Mouse (Mus musculus): ENCODE results near the gene Ankrd33b. TPM values are rescaled to one million over a fixed set of nuclear protein-coding genes. Genes with fewer than 3 reads are reported as not detected.

Gene Ankrd33b
- polyA plus RNA-seq, 2 experiments: 0.52 to 0.59 TPM

DNA sequence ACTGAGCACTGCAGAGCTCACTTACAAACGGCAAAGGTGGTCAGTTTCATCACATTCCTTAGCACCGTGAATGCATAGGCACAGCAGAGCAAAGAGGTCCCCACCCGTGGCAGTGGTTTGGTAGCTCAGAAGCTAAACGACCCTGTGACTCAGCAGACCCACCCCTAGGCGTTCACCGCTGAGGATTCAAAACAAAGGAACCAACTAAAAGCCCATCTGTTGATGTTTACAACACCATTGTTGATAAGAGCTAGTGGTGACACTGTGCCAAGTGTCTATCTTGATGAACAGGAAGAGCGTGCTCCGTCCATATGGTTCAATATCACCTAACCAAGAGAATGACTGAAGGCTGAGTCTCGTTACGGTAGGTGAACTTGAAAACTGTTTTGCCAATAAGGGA, 124.3 kb downstream of the Ankrd33b start:
- H3K4me1 ChIP-seq (ENCODE audit: control insufficient read depth, insufficient read depth, low read length): peaks cover 15% of the 10 kb centered on the region
- peaks cover 18% of the 10 kb centered on the region for H3K36me3 ChIP-seq (ENCODE audit: control insufficient read depth, insufficient read depth, low read length)
- H3K27me3 ChIP-seq (ENCODE audit: control insufficient read depth, insufficient read depth, low read length): no peaks in the 10 kb centered on the region
- H3K9ac ChIP-seq (ENCODE audit: low read depth, low read length, severe bottlenecking): no peak overlapping the region
- H3K4me2 ChIP-seq (replicated peaks; ENCODE audit: low read depth, low read length, severe bottlenecking): no peak overlapping the region
- ATAC-seq (ENCODE audit: low FRiP score, low read depth) (no peak), DNase-seq (ENCODE audit: low spot score) (no peak)
- 77% methylated on average over 10 of the region's 10 CpGs for WGBS
- H3K9me3 ChIP-seq (ENCODE audit: control insufficient read depth, low read length): peaks cover 8% of the 10 kb centered on the region; the same call in 1 of the 2 replicates
- no peak overlapping the region for H3K4me3 ChIP-seq (replicated peaks; ENCODE audit: low read length)
- H3K27ac ChIP-seq (replicated peaks; ENCODE audit: low read depth, low read length): no peak overlapping the region
- TF ChIP-seq POLR2A (IDR thresholded peaks at IDR 0.05; ENCODE audit: borderline replicate concordance, extremely low read depth, insufficient read depth, insufficient read length): no peak

Other genes starting within 250 kb of the Ankrd33b start
- gene Dap, start 143.4 kb downstream of the Ankrd33b start, polyA plus RNA-seq (2012; rRNA removed): 90.1 and 96.5 TPM in 2 replicates
- 113 and 116 TPM in 2 replicates for gene Dap, start 143.4 kb downstream of the Ankrd33b start, polyA plus RNA-seq (2014; fragmentation: Nextera tagmentation; extraction: Ambion mirVana)
- 1.2 and 1.3 TPM in 2 replicates for gene Ropn1l, start 86.0 kb upstream of the Ankrd33b start, polyA plus RNA-seq (2012; rRNA removed)
- 1.7 and 1.9 TPM in 2 replicates for gene Ropn1l, start 86.0 kb upstream of the Ankrd33b start, polyA plus RNA-seq (2014; fragmentation: Nextera tagmentation; extraction: Ambion mirVana)
- gene March6, start 163.3 kb upstream of the Ankrd33b start, polyA plus RNA-seq (2012; rRNA removed): 27.4 and 30.9 TPM in 2 replicates
- 30.6 and 35.7 TPM in 2 replicates for gene March6, start 163.3 kb upstream of the Ankrd33b start, polyA plus RNA-seq (2014; fragmentation: Nextera tagmentation; extraction: Ambion mirVana)
- 2.3 and 3.0 TPM in 2 replicates for gene Cmbl, start 197.7 kb upstream of the Ankrd33b start, polyA plus RNA-seq (2012; rRNA removed)
- 2.2 and 4.0 TPM in 2 replicates for gene Cmbl, start 197.7 kb upstream of the Ankrd33b start, polyA plus RNA-seq (2014; fragmentation: Nextera tagmentation; extraction: Ambion mirVana)
- gene Cct5, start 234.1 kb upstream of the Ankrd33b start, polyA plus RNA-seq (2012; rRNA removed): 254 and 328 TPM in 2 replicates
- 505 and 509 TPM in 2 replicates for gene Cct5, start 234.1 kb upstream of the Ankrd33b start, polyA plus RNA-seq (2014; fragmentation: Nextera tagmentation; extraction: Ambion mirVana)
- gene Fam173b, start 234.1 kb upstream of the Ankrd33b start, polyA plus RNA-seq (2012; rRNA removed): 13.0 and 13.5 TPM in 2 replicates
- 11.7 and 12.8 TPM in 2 replicates for gene Fam173b, start 234.1 kb upstream of the Ankrd33b start, polyA plus RNA-seq (2014; fragmentation: Nextera tagmentation; extraction: Ambion mirVana)